Mouse (Mus musculus): ENCODE data around the gene Nnmt.

DNA sequence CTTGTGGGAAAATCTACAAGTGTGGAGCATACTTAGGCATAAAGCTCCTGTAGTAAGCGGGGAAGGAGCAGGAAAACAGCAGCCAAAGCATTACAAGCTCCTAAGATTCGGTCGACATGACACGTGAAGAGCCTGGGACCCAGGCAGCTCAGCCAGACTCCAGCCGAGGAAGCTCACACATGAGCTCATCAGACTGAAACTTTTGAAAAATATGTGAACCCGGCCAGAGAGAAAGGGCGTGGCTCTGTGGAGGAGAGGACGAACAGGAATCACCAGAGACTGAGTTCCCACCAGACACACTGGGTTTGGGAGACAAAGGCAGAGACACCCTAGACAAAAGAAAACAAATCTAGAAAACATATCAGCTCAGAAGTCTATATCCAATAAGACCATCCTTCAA is 35.9 kb upstream of the Nnmt start:
- TF ChIP-seq POLR2A (IDR thresholded peaks at IDR 0.05; ENCODE audit: control insufficient read depth, low read depth, low read length) (no peak), CTCF (IDR thresholded peaks at IDR 0.05; ENCODE audit: control insufficient read depth, insufficient read depth, insufficient replicate concordance, low read depth, low read length) (no peak)

Data from testis, adult 2 months (tissue).